Mouse (Mus musculus) ovary, postnatal 36 days (tissue): Measurements from ENCODE around the gene Zbtb17.

Experiments
- DNase-seq: peaks from one replicate; pipeline ENCODE4 v3.0.0; 2022; ENCODE audit warnings: low spot score, mixed read lengths

Zbtb17 gene

GRCm38 (mm10) chr4:141444451-141445327, at the start of gene Zbtb17:
Gene Zbtb17 (plus strand): TSS chr4:141444654.
- DNase-seq = peak; percentile 91

- DNase-seq = no peak
These were observed 49.7 kb upstream of the Zbtb17 start for GRCm38 (mm10) chr4:141394751-141395150.

DNA sequence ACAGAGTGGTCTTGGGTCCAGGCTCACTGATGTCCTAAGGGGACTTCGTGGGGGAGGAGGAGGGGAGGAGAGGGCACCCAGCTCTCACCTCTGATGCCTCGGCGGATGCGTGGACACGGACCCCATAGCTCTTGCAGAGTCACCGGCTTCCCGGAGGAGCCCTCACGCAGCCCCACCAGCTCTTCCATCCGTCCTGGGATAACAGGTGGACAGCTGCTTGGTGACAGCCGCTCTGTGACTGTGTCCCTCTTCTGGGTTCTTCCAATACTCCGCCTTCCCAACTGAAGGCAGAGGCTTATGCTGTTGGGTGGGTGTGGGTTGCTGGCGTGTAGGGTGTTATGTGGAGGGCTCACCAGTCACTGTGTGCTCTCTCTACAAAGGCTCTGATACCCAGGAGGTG, 46.6 kb upstream of the Zbtb17 start:
- DNase-seq = no peak

GRCm38 (mm10) chr4:141398545-141398944, 45.9 kb upstream of the Zbtb17 start, which contains the start of gene Clcnka:
Gene Clcnka (minus strand): TSS chr4:141398724.
- no peak for DNase-seq

DNA sequence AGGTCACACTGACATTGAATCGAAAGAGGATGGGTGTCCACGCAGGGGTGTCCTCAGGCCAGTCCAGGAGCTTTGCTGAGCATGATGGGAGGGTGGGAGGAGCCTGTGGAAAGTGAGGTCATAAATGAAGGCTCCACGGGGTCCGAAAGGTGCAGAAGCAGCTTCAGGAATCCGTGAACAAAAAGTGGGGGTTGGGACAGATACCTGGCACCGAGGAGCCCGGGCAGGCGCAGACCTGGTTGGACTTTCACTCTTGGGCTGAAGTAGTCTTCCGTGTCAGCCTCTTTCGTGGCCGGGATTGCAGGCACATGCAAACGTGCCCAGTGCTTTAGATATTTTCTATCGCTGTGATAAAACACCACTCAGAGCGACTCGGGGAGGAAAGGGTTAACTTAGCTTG, 44.3 kb upstream of the Zbtb17 start:
- no peak for DNase-seq

- peak; percentile 82 for DNase-seq
These were observed 39.7 kb upstream of the Zbtb17 start for GRCm38 (mm10) chr4:141404518-141405313.

DNA sequence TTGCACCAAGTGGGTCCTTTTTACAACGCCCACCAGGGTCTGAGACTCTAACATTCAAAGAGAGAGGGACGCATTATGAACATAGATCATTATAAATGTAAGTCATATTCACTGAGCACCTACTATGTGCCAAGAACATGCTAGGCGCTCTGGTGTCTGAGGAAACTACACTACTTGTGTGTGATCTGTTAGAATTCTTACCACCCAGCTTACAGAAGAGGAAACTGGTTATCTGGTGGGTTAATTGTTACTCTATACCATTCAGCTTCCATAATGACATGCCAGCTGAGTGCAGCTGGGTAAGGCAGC, 39.2 kb upstream of the Zbtb17 start:
- no peak for DNase-seq

DNA sequence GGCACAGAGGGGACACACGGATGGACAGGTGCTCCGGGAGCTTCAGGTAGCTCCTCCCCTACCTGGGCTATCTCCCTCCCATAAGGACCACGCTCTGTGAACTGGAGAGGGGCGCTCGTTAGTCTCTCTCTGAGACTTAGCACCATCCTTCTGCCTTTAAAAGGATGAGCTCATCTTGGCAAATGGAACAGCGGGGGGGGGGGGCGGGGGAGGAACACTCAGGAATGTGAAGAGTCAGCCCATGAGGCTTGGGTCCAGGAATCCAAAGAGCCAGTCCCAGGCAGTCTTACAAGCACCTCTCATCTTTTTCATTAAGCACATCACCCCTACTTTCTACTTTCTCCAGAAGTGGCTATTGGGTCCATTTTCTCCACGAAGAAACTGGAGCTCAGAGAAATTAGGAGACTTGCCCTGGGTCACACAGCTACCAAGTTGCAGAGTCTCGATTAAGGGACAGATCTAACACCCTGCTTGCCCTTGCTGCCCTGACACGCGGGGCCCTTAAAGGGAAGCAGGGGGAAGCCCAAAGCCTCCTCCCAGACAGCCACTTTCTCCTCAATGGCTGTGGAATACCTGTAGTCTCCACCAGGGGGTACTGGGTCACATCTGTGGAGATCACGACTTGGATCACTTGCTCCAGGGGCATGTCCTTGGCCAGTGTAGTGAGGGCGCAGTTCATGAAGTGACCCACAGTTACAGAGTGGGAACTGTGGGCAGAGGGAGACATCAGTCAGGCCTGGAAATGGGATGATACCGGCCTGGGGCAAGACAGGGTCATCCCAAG, 37.7 kb upstream of the Zbtb17 start:
- DNase-seq = peak; percentile 36

DNA sequence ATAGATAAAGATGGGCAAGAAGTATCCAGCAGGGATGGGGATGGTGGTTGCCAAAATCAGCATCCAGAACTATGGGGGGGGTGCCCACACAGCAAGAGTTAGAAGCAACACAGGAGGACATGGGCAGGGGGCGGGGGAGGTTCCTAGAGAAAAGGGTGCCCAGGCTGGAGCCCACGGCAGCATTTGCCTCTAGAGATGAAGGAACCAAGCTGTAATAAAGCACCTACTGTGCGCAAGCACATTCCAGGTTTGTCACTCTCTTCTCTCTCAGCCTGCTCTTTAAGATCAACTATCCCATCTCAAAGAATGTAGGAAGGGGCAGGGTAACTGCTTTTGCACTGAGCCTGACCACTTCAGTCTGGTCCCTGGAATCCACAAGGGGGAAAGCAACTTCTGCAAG, 35.9 kb upstream of the Zbtb17 start:
- no peak for DNase-seq

GRCm38 (mm10) chr4:141411430-141411992, 32.9 kb upstream of the Zbtb17 start:
- DNase-seq = no peak

GRCm38 (mm10) chr4:141415924-141416323, 28.5 kb upstream of the Zbtb17 start, which contains the start of gene Clcnkb:
Gene Clcnkb (minus strand): TSS chr4:141416014.
- no peak for DNase-seq

GRCm38 (mm10) chr4:141419398-141420191, 24.9 kb upstream of the Zbtb17 start:
- DNase-seq = no peak

GRCm38 (mm10) chr4:141420192-141420829, 24.1 kb upstream of the Zbtb17 start, which contains the start of gene Hspb7:
Gene Hspb7 (plus strand): TSS chr4:141420779.
- no peak for DNase-seq

- DNase-seq = no peak
These were observed 23.6 kb upstream of the Zbtb17 start for GRCm38 (mm10) chr4:141420886-141421285.

- peak; percentile 47 for DNase-seq
These were observed 23.0 kb upstream of the Zbtb17 start for GRCm38 (mm10) chr4:141421423-141421822.

GRCm38 (mm10) chr4:141422841-141423240, 21.6 kb upstream of the Zbtb17 start:
- no peak for DNase-seq

DNA sequence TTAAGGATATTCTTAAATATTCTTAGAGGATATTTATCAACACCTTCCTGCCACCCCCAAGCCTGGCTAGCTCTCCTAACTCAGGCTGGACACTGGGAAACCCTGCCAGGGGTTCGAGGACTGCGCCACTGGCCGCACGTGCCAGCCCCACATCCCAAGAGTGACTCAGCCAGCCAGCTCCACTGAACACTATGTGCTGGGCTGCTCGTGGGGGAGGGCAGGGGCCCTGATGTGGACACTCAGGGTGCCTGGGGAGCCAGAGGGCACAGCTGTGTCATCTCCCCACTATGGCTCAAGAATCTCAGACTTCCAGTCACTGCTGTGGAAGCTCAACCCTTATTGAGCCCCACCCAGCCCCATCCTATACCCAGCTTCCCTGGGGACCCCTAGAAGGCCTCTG, 21.2 kb upstream of the Zbtb17 start:
- DNase-seq = no peak

GRCm38 (mm10) chr4:141423691-141424431, 20.6 kb upstream of the Zbtb17 start:
- DNase-seq = no peak
